Mouse (Mus musculus) neural tube, embryonic 15.5 days (tissue): ENCODE data around the gene Abca6. TPM values are rescaled to one million over a fixed set of nuclear protein-coding genes. Genes with fewer than 3 reads are reported as not detected.

Experiments
- polyA plus RNA-seq: library from polyadenylated mRNA; unstranded; fragments of >200 nt; fragmentation: Nextera tagmentation; extraction: Ambion mirVana; gene quantifications from 2 replicates; pipeline ENCODE4 v1.2.1, GENCODE M21; 2015

Abca6 gene
- polyA plus RNA-seq, 1 experiment from 2014 or later, result 0.22 TPM

Other genes with a start within 250 kb of the Abca6 start
- gene Abca8a, start 155.8 kb downstream of the Abca6 start, polyA plus RNA-seq, result 2.6 and 4.1 TPM in 2 replicates
- 2.6 and 2.8 TPM in 2 replicates for gene Abca9, start 83.6 kb downstream of the Abca6 start, polyA plus RNA-seq
- 10.6 and 11.0 TPM in 2 replicates for gene Abca5, start 85.9 kb upstream of the Abca6 start, polyA plus RNA-seq
- gene Map2k6, start 147.3 kb upstream of the Abca6 start, polyA plus RNA-seq, result 19.7 and 20.7 TPM in 2 replicates